Mouse (Mus musculus) midbrain, embryonic 11.5 days (tissue): Measurements from ENCODE around the gene Rcc2. TPM values are rescaled to one million over a fixed set of nuclear protein-coding genes. Genes with fewer than 3 reads are reported as not detected.
A peak's percentile ranks its signal among the peaks of the same experiment; 100 is the strongest.

ENCODE experiments used
- ATAC-seq: fragments of 200-750 bp; cut with Nextera tagmentation; 2 replicates; pipeline ENCODE4 v1.8.0; 2017; ENCODE audit warnings: moderate TSS enrichment, moderate library complexity; ENCODE audit not compliant: low FRiP score
- DNase-seq: peaks from one replicate; pipeline ENCODE4 v3.0.0; 2015; ENCODE audit warnings: low spot score; ENCODE audit errors: missing footprints
- H3K27ac ChIP-seq: fragments of 300-500 bp; sonication (generic); 2 replicates; pipeline ENCODE4 v1.5.1; 2014; ENCODE audit warnings: low read depth, low read length
- H3K27me3 ChIP-seq: fragments of 300-500 bp; sonication (generic); 2 replicates; pipeline ENCODE4 v1.6.1; 2014; ENCODE audit warnings: mild to moderate bottlenecking, low read length, moderate library complexity, mixed read lengths; ENCODE audit not compliant: control insufficient read depth, insufficient read depth
- H3K36me3 ChIP-seq: fragments of 300-500 bp; sonication (generic); 2 replicates; pipeline ENCODE4 v1.6.1; 2014; ENCODE audit warnings: mild to moderate bottlenecking, low read length, moderate library complexity, mixed read lengths; ENCODE audit not compliant: control insufficient read depth, insufficient read depth
- H3K4me1 ChIP-seq: fragments of 300-500 bp; sonication (generic); 2 replicates; pipeline ENCODE4 v1.6.1; 2014; ENCODE audit warnings: low read length; ENCODE audit not compliant: control insufficient read depth, insufficient read depth
- H3K4me2 ChIP-seq: fragments of 300-500 bp; sonication (generic); 2 replicates; pipeline ENCODE4 v1.6.1; 2014; ENCODE audit warnings: mild to moderate bottlenecking, moderate library complexity
- H3K4me3 ChIP-seq: fragments of 300-500 bp; sonication (generic); 2 replicates; pipeline ENCODE4 v1.5.1; 2014; ENCODE audit warnings: low read depth, low read length
- H3K9ac ChIP-seq: fragments of 300-500 bp; sonication (generic); 2 replicates; pipeline ENCODE4 v1.6.1; 2014; ENCODE audit warnings: low read length
- H3K9me3 ChIP-seq: fragments of 300-500 bp; sonication (generic); 2 replicates; pipeline ENCODE4 v1.6.1; 2016; ENCODE audit warnings: low read length; ENCODE audit not compliant: control insufficient read depth
- WGBS: fragments of 180-500 bp; shearing (Covaris S2); extraction: QIAGEN DNeasy Blood & Tissue Kit; methylation state at CpG from one replicate; pipeline ENCODE4 v1.1.7; 2014; 5-methylcytosine and 5-hydroxymethylcytosine counted together
- polyA plus RNA-seq: library from polyadenylated mRNA; unstranded; fragments of >200 nt; fragmentation: Nextera tagmentation; extraction: Ambion mirVana; gene quantifications from 2 replicates; pipeline ENCODE4 v1.2.1, GENCODE M21; 2014

Rcc2 gene
- polyA plus RNA-seq, 1 experiment from 2014 or later, result 70.1 TPM

GRCm38 (mm10) chr4:140694551-140695060 lies 5.7 kb upstream of the Rcc2 start:
- peaks cover 14% of the 10 kb centered on the region for H3K27me3 ChIP-seq
- WGBS, result 26% methylated on average over 1 of the region's 1 CpGs
- H3K36me3 ChIP-seq, result no peaks in the 10 kb centered on the region
- DNase-seq (no peak), ATAC-seq (no peak)
- no peaks in the 10 kb centered on the region for H3K9me3 ChIP-seq
- no peak overlapping the region for H3K4me2 ChIP-seq
- no peak overlapping the region for H3K9ac ChIP-seq
- no peak overlapping the region for H3K4me3 ChIP-seq
- no peak overlapping the region for H3K27ac ChIP-seq
- H3K4me1 ChIP-seq, result peaks cover 1% of the 10 kb centered on the region; the same call in 1 of the 2 replicates

GRCm38 (mm10) chr4:140695146-140695545 lies 5.2 kb upstream of the Rcc2 start:
- ATAC-seq, result no peak
- Histone ChIP-seq H3K36me3 (no peaks in the 10 kb centered on the region), H3K4me2 (no peak overlapping the region), H3K9ac (no peak overlapping the region), H3K27ac (no peak overlapping the region), H3K27me3 (peaks cover 18% of the 10 kb centered on the region), H3K4me3 (no peak overlapping the region), H3K4me1 (peaks cover 7% of the 10 kb centered on the region; the same call in 1 of the 2 replicates), H3K9me3 (no peaks in the 10 kb centered on the region)
- 75% methylated on average over 7 of the region's 7 CpGs for whole genome bisulfite sequencing
- DNase-seq, result no peak

- WGBS, result 79% methylated on average over 14 of the region's 14 CpGs
- H3K27me3 ChIP-seq, result peaks cover 26% of the 10 kb centered on the region
These were observed 4.4 kb upstream of the Rcc2 start for GRCm38 (mm10) chr4:140695675-140696585.

GRCm38 (mm10) chr4:140699441-140700127 lies 757 bp upstream of the Rcc2 start:
- Histone ChIP-seq H3K36me3 (no peaks in the 10 kb centered on the region), H3K9me3 (no peaks in the 10 kb centered on the region), H3K27ac (no peak overlapping the region), H3K4me2 (peak overlapping the region; percentile 76), H3K9ac (0 out of 2 replicates have a peak overlapping the region, but pooled peaks have one; percentile 14), H3K27me3 (peaks cover 26% of the 10 kb centered on the region), H3K4me1 (peaks cover 27% of the 10 kb centered on the region), H3K4me3 (peak overlapping the region; percentile 19)
- WGBS, result 8% methylated on average over 29 of the region's 29 CpGs
- DNase-seq (peak; percentile 92), ATAC-seq (no peak)

More at GRCm38 (mm10) chr4:140695675-140696585, 4.4 kb upstream of the Rcc2 start:
- ATAC-seq, result no peak
- no peak overlapping the region for H3K4me2 ChIP-seq
- H3K36me3 ChIP-seq, result no peaks in the 10 kb centered on the region
- H3K9me3 ChIP-seq, result no peaks in the 10 kb centered on the region
- no peak overlapping the region for H3K9ac ChIP-seq
- H3K27ac ChIP-seq, result no peak overlapping the region
- no peak for DNase-seq
- H3K4me3 ChIP-seq, result no peak overlapping the region
- peaks cover 13% of the 10 kb centered on the region; the same call in 1 of the 2 replicates for H3K4me1 ChIP-seq

- peak; percentile 74 for ATAC-seq
- WGBS, result under 1% methylated on average over 60 of the region's 61 CpGs
- Histone ChIP-seq H3K9me3 (no peaks in the 10 kb centered on the region), H3K36me3 (peaks cover 8% of the 10 kb centered on the region), H3K4me3 (peak overlapping the region; percentile 99), H3K4me2 (peak overlapping the region; percentile 76), H3K9ac (peak overlapping the region; percentile 98), H3K4me1 (peaks cover 28% of the 10 kb centered on the region), H3K27ac (peak overlapping the region; percentile 99), H3K27me3 (peaks cover 26% of the 10 kb centered on the region)
- peak; percentile 99 for DNase-seq
These were observed 841 bp downstream of the Rcc2 start for GRCm38 (mm10) chr4:140701049-140701715.

GRCm38 (mm10) chr4:140701716-140702561 lies 1.6 kb downstream of the Rcc2 start:
- Histone ChIP-seq H3K27me3 (peaks cover 26% of the 10 kb centered on the region), H3K27ac (peak overlapping the region; percentile 99), H3K9me3 (no peaks in the 10 kb centered on the region), H3K36me3 (peaks cover 11% of the 10 kb centered on the region), H3K9ac (peak overlapping the region; percentile 98), H3K4me1 (peaks cover 28% of the 10 kb centered on the region), H3K4me3 (peak overlapping the region; percentile 99), H3K4me2 (peak overlapping the region; percentile 76)
- WGBS, result under 1% methylated on average over 44 of the region's 107 CpGs
- DNase-seq (peak; percentile 93), ATAC-seq (peak; percentile 34)

- peak overlapping the region; percentile 99 for H3K27ac ChIP-seq
- ATAC-seq, result peak; percentile 76
- WGBS, result 0% methylated on average over 51 of the region's 68 CpGs
- peaks cover 11% of the 10 kb centered on the region for H3K36me3 ChIP-seq
- H3K4me1 ChIP-seq, result peaks cover 28% of the 10 kb centered on the region
- peaks cover 26% of the 10 kb centered on the region for H3K27me3 ChIP-seq
- peak overlapping the region; percentile 99 for H3K4me3 ChIP-seq
- peak overlapping the region; percentile 76 for H3K4me2 ChIP-seq
- H3K9ac ChIP-seq, result peak overlapping the region; percentile 98
- DNase-seq, result peak; percentile 98
- no peaks in the 10 kb centered on the region for H3K9me3 ChIP-seq
These were observed 2.4 kb downstream of the Rcc2 start for GRCm38 (mm10) chr4:140702611-140703327.
